Comparison of ENCODE assay signal across 20 mouse cellular contexts in genomic region chr9:115064834-115065233, GRCm38 (mm10).
DNase-seq lines count a peak whose midpoint lies in the region; ATAC-seq and TF ChIP-seq lines count a peak whose summit lies in the region.
"Had no signal": no experiment of that assay in that cellular context is flagged by ENCODE, and none has a peak within 500 bp of the region (broad histone marks: within the 10 kb centered on the region; RNA-seq: fewer than 3 reads in every experiment).

No protein-coding gene starts in this region.

- H3K36me3 ChIP-seq in heart, adult 2 months (ENCODE audit: control insufficient read depth, insufficient read depth, low read length), result no peaks in the 10 kb centered on the region
- no peaks in the 10 kb centered on the region for H3K36me3 ChIP-seq in liver, postnatal 0 days (replicated peaks; ENCODE audit: insufficient read depth, low read length)
- H3K36me3 ChIP-seq in E14TG2a.4 (ENCODE audit: insufficient read depth, low read length), result peaks cover 30% of the 10 kb centered on the region
- H3K36me3 ChIP-seq in splenic B cell, adult 2 months (ENCODE audit: control insufficient read depth, insufficient read depth, low read length, poor library complexity, severe bottlenecking), result no peaks in the 10 kb centered on the region
- H3K36me3 ChIP-seq: embryonic facial prominence, embryonic 12.5 days; hindbrain, embryonic 13.5 days; midbrain, embryonic 12.5 days had no signal

- peaks cover 4% of the 10 kb centered on the region for H3K9me3 ChIP-seq in liver, postnatal 0 days (ENCODE audit: low read length)
- H3K9me3 ChIP-seq in E14TG2a.4 (ENCODE audit: low read length), result no peaks in the 10 kb centered on the region
- H3K9me3 ChIP-seq: lung, embryonic 15.5 days; midbrain, embryonic 12.5 days had no signal

- no peaks in the 10 kb centered on the region for H3K27me3 ChIP-seq in heart, adult 2 months (ENCODE audit: control insufficient read depth, insufficient read depth, low read length)
- no peaks in the 10 kb centered on the region for H3K27me3 ChIP-seq in liver, postnatal 0 days (ENCODE audit: insufficient read depth, low read length)
- no peaks in the 10 kb centered on the region for H3K27me3 ChIP-seq in E14TG2a.4 (ENCODE audit: insufficient read depth, low read length)
- H3K27me3 ChIP-seq in splenic B cell, adult 2 months (ENCODE audit: control insufficient read depth, insufficient read depth, low read length, poor library complexity, severe bottlenecking), result no peaks in the 10 kb centered on the region
- H3K27me3 ChIP-seq: embryonic facial prominence, embryonic 12.5 days; heart, embryonic 12.5 days; hindbrain, embryonic 13.5 days; lung, embryonic 15.5 days; midbrain, embryonic 12.5 days had no signal

- H3K4me1 ChIP-seq in heart, adult 2 months (ENCODE audit: control insufficient read depth, insufficient read depth, low read length), result no peaks in the 10 kb centered on the region
- H3K4me1 ChIP-seq in liver, postnatal 0 days (ENCODE audit: insufficient read depth), result no peaks in the 10 kb centered on the region
- H3K4me1 ChIP-seq in E14TG2a.4 (replicated peaks; ENCODE audit: low read depth, low read length), result peaks cover 10% of the 10 kb centered on the region
- H3K4me1 ChIP-seq: embryonic facial prominence, embryonic 12.5 days; heart, embryonic 12.5 days; lung, embryonic 15.5 days; midbrain, embryonic 12.5 days had no signal

- H3K27ac ChIP-seq in heart, adult 2 months, result no peak overlapping the region
- H3K27ac ChIP-seq in liver, postnatal 0 days (ENCODE audit: low read depth), result no peak overlapping the region
- H3K27ac ChIP-seq: embryonic facial prominence, embryonic 12.5 days; hindbrain, embryonic 13.5 days; lung, embryonic 15.5 days; midbrain, embryonic 12.5 days had no signal

- no peak for ATAC-seq in liver, postnatal 0 days
- ATAC-seq: forebrain, embryonic 14.5 days had no signal

- no peak overlapping the region for H3K4me3 ChIP-seq in heart, adult 2 months
- no peak overlapping the region for H3K4me3 ChIP-seq in liver, postnatal 0 days (ENCODE audit: low read depth, low read length)
- H3K4me3 ChIP-seq in E14TG2a.4 (replicated peaks; ENCODE audit: low read length), result no peak overlapping the region
- H3K4me3 ChIP-seq: embryonic facial prominence, embryonic 12.5 days; heart, embryonic 12.5 days; hindbrain, embryonic 13.5 days; lung, embryonic 15.5 days; midbrain, embryonic 12.5 days; myocyte had no signal

- H3K79me2 ChIP-seq in heart, adult 2 months (replicated peaks; ENCODE audit: control insufficient read depth, insufficient read depth, low read length), result no peaks in the 10 kb centered on the region

- TF ChIP-seq EP300 in heart, adult 2 months (IDR thresholded peaks at IDR 0.05; ENCODE audit: insufficient read depth, low read depth, low read length), result no peak
- TF ChIP-seq EP300 in liver, postnatal 0 days (IDR thresholded peaks at IDR 0.05; ENCODE audit: low read depth), result no peak

- H3K9ac ChIP-seq in heart, adult 2 months (ENCODE audit: low read depth, low read length), result no peak overlapping the region
- no peak overlapping the region for H3K9ac ChIP-seq in liver, postnatal 0 days (replicated peaks)
- H3K9ac ChIP-seq: embryonic facial prominence, embryonic 12.5 days; heart, embryonic 12.5 days; hindbrain, embryonic 13.5 days; lung, embryonic 15.5 days; midbrain, embryonic 12.5 days had no signal

- intact Hi-C loops in heart, adult 2 months (cut with DNase I), result no loop called here
- intact Hi-C loops in heart, postnatal 14 days (cut with DNase I), result no loop called here

- no peak for TF ChIP-seq POLR2A in heart, adult 2 months (IDR thresholded peaks at IDR 0.05; ENCODE audit: insufficient read depth, low read depth, low read length)

- no peak for DNase-seq in heart, adult 2 months
- no peak for DNase-seq in heart, postnatal 14 days
- DNase-seq in liver, postnatal 0 days, result no peak
- no peak for DNase-seq in liver
- peak; percentile 40 for DNase-seq in splenic B cell, adult 2 months (ENCODE audit: low read depth, low spot score)
- no peak for DNase-seq in cerebellum, postnatal 4 days (ENCODE audit: low spot score in 2 of 2)
- DNase-seq: adrenal gland, adult 2 months; cerebellum, adult 2 months; cerebellum, postnatal 36 days; kidney, adult 11 months; left cerebral cortex, postnatal 4 days; thymus, postnatal 36 days had no signal

- no peak overlapping the region for H3K4me2 ChIP-seq in liver, postnatal 0 days (ENCODE audit: low read depth, low read length)
- H3K4me2 ChIP-seq: embryonic facial prominence, embryonic 12.5 days; heart, embryonic 12.5 days; hindbrain, embryonic 13.5 days; lung, embryonic 15.5 days; midbrain, embryonic 12.5 days had no signal

- 89% methylated on average over 1 of the region's 1 CpGs for WGBS in heart, adult 2 months
- WGBS in liver, postnatal 0 days (ENCODE audit: insufficient replicate concordance), result 71% methylated on average over 1 of the region's 1 CpGs

- peak; percentile 35 for TF ChIP-seq CTCF in heart, adult 2 months (IDR thresholded peaks at IDR 0.05)
- TF ChIP-seq CTCF in liver, postnatal 0 days (IDR thresholded peaks at IDR 0.05; ENCODE audit: low read depth), result peak; percentile 28
- TF ChIP-seq CTCF in E14TG2a.4 (conservative IDR thresholded peaks at IDR 0.05; ENCODE audit: low read length), result peak; percentile 72
